Mouse (Mus musculus) hindbrain, embryonic 11.5 days (tissue): Measurements from ENCODE around the gene Myh3. TPM values are rescaled to one million over a fixed set of nuclear protein-coding genes. Genes with fewer than 3 reads are reported as not detected.
A peak's percentile ranks its signal among the peaks of the same experiment; 100 is the strongest.
"Not testable (repeated sequence)": the region's sequence is repeated elsewhere in the genome, so short reads cannot be mapped to it uniquely, and the experiment has no call there.

Source experiments
- ATAC-seq: fragments of 200-750 bp; cut with Nextera tagmentation; 2 replicates; pipeline ENCODE4 v1.8.0; 2017; ENCODE audit warnings: mild to moderate bottlenecking, moderate TSS enrichment, moderate library complexity; ENCODE audit not compliant: low FRiP score
- DNase-seq: peaks from one replicate; pipeline ENCODE4 v3.0.0-alpha.2; 2015; ENCODE audit warnings: low spot score
- H3K27ac ChIP-seq: fragments of 300-500 bp; sonication (generic); 2 replicates; pipeline ENCODE4 v1.5.1; 2014; ENCODE audit warnings: mild to moderate bottlenecking, low read depth, low read length
- H3K27me3 ChIP-seq: fragments of 300-500 bp; sonication (generic); 2 replicates; pipeline ENCODE4 v1.6.1; 2014; ENCODE audit warnings: mild to moderate bottlenecking, low read length, moderate library complexity, mixed read lengths; ENCODE audit not compliant: control insufficient read depth, insufficient read depth
- H3K36me3 ChIP-seq: fragments of 300-500 bp; sonication (generic); 2 replicates; pipeline ENCODE4 v1.6.1; 2014; ENCODE audit warnings: mild to moderate bottlenecking, low read length, moderate library complexity, mixed read lengths; ENCODE audit not compliant: control insufficient read depth, insufficient read depth
- H3K4me1 ChIP-seq: fragments of 300-500 bp; sonication (generic); replicated peaks from 2 replicates; pipeline ENCODE4 v1.6.1; 2014; ENCODE audit warnings: low read length, mixed read lengths; ENCODE audit not compliant: control insufficient read depth, insufficient read depth
- H3K4me2 ChIP-seq: fragments of 300-500 bp; sonication (generic); replicated peaks from 2 replicates; pipeline ENCODE4 v1.6.1; 2014; ENCODE audit warnings: mild to moderate bottlenecking, low read depth, low read length
- H3K4me3 ChIP-seq: fragments of 300-500 bp; sonication (generic); 2 replicates; pipeline ENCODE4 v1.5.1; 2014; ENCODE audit warnings: low read depth, low read length
- H3K9ac ChIP-seq: fragments of 300-500 bp; sonication (generic); 2 replicates; pipeline ENCODE4 v1.6.1; 2014; ENCODE audit warnings: low read depth, low read length
- H3K9me3 ChIP-seq: fragments of 300-500 bp; sonication (generic); 2 replicates; pipeline ENCODE4 v1.6.1; 2016; ENCODE audit warnings: low read length; ENCODE audit not compliant: control insufficient read depth
- WGBS: fragments of 180-500 bp; shearing (Covaris S2); extraction: QIAGEN DNeasy Blood & Tissue Kit; methylation state at CpG from one replicate; pipeline ENCODE4 v1.1.7; 2014; 5-methylcytosine and 5-hydroxymethylcytosine counted together
- polyA plus RNA-seq: library from polyadenylated mRNA; unstranded; fragments of >200 nt; fragmentation: Nextera tagmentation; extraction: Ambion mirVana; gene quantifications from 2 replicates; pipeline ENCODE4 v1.2.1, GENCODE M21; 2014

Myh3 gene
- polyA plus RNA-seq, 1 experiment from 2014 or later, result 2.3 TPM

DNA sequence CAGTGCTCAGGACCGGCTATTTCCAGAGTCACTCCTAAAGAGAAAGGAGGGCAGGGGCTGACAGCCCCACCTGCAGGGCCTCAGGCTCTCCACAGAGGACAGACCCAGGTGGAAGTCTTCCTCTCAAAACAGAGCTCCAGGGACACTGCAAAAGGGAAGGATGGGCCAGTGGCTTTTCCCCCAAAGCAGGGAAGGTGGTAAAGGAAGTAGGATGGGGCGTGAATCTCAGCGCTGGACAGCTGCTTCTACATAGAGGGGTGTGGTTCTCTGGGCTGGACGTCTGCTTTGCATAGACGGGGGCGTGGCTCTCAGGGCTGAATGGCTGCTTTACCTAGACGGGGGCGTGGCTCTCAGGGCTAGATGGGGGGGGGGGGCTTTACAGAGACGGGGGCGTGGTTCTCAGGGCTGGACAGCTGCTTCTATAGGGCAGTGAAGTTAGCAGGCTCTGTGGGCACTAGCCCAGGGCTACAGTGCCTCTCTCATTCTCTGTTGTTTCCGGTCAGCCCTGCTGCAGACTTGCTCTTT, 3.1 kb downstream of the Myh3 start:
- Histone ChIP-seq H3K4me3 (no peak overlapping the region), H3K4me1 (no peaks in the 10 kb centered on the region), H3K9ac (no peak overlapping the region), H3K36me3 (no peaks in the 10 kb centered on the region), H3K27me3 (peaks cover 12% of the 10 kb centered on the region), H3K9me3 (no peaks in the 10 kb centered on the region), H3K27ac (no peak overlapping the region), H3K4me2 (no peak overlapping the region; the same call in 1 of the 2 replicates)
- ATAC-seq (peak; percentile 88), DNase-seq (peak; percentile 85)
- WGBS, result 4% methylated on average over 8 of the region's 11 CpGs

GRCm38 (mm10) chr11:67082188-67082587, 4.1 kb downstream of the Myh3 start:
- Histone ChIP-seq H3K4me2 (no peak overlapping the region), H3K4me3 (no peak overlapping the region), H3K27ac (no peak overlapping the region), H3K36me3 (no peaks in the 10 kb centered on the region), H3K9me3 (no peaks in the 10 kb centered on the region), H3K9ac (no peak overlapping the region), H3K27me3 (peaks cover 12% of the 10 kb centered on the region), H3K4me1 (no peaks in the 10 kb centered on the region)
- WGBS, result 86% methylated on average over 7 of the region's 7 CpGs
- DNase-seq (no peak), ATAC-seq (no peak)

- Histone ChIP-seq H3K4me1 (no peaks in the 10 kb centered on the region), H3K9me3 (no peaks in the 10 kb centered on the region), H3K9ac (no peak overlapping the region), H3K4me2 (no peak overlapping the region), H3K27me3 (peaks cover 12% of the 10 kb centered on the region), H3K27ac (no peak overlapping the region), H3K4me3 (no peak overlapping the region), H3K36me3 (no peaks in the 10 kb centered on the region)
- 83% methylated on average over 13 of the region's 13 CpGs for WGBS
- ATAC-seq (no peak), DNase-seq (no peak)
These were observed 4.7 kb downstream of the Myh3 start for GRCm38 (mm10) chr11:67082793-67083192.

DNA sequence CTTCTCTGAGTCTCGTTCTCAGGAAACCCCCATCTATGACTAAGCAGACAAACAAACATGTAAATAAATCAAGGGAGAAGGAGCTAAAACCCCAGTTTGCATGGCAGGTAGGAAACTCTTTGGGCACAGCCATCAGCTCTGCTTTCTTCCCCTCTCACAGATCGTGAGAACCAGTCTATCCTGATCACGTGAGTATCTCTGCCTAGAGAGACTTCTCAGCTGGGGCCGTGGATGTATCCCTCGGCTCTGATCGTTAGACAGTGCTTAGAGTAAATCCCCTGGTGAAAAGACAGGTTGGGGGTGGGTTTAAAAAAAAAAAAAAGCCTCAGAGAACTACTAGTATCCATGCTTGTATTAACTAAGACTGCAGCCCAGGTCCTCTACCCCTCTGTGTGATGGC, 5.1 kb downstream of the Myh3 start:
- no peaks in the 10 kb centered on the region for H3K9me3 ChIP-seq
- H3K4me3 ChIP-seq, result no peak overlapping the region
- no peak overlapping the region for H3K4me2 ChIP-seq
- H3K36me3 ChIP-seq, result no peaks in the 10 kb centered on the region
- no peak overlapping the region for H3K27ac ChIP-seq
- DNase-seq (no peak), ATAC-seq (no peak)
- 73% methylated on average over 6 of the region's 6 CpGs for WGBS
- H3K27me3 ChIP-seq, result peaks cover 12% of the 10 kb centered on the region
- no peak overlapping the region for H3K9ac ChIP-seq
- H3K4me1 ChIP-seq, result no peaks in the 10 kb centered on the region

DNA sequence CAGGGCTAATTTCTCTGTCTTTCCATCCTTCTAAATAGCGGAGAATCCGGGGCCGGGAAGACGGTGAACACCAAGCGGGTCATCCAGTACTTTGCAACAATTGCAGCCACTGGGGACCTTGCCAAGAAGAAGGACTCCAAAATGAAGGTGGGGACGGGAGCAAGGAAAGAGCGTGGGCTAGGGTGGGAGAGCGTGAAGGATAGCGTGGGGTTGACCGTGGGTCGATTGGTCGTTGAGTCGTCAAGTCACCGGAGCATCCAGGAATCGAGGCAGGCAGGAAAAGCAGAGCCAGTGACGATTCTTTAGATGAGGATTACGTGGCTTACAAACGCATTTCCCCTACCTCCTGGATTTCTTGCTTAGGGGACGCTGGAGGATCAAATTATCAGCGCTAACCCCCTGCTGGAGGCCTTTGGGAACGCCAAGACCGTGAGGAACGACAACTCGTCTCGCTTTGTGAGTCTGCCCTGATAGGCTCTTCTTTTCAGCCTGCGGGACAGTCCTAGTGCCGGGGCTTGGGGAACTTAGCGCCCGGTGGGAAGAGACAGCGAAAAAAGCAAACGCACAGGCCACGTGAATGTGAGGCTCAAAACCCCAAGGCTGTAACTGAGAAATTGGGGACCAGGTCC, 5.7 kb downstream of the Myh3 start:
- ATAC-seq (no peak), DNase-seq (peak; percentile 34)
- Histone ChIP-seq H3K27ac (no peak overlapping the region), H3K4me2 (no peak overlapping the region), H3K4me1 (no peaks in the 10 kb centered on the region), H3K4me3 (no peak overlapping the region), H3K9me3 (no peaks in the 10 kb centered on the region), H3K36me3 (no peaks in the 10 kb centered on the region), H3K9ac (no peak overlapping the region), H3K27me3 (peaks cover 12% of the 10 kb centered on the region)
- WGBS, result 38% methylated on average over 32 of the region's 32 CpGs

DNA sequence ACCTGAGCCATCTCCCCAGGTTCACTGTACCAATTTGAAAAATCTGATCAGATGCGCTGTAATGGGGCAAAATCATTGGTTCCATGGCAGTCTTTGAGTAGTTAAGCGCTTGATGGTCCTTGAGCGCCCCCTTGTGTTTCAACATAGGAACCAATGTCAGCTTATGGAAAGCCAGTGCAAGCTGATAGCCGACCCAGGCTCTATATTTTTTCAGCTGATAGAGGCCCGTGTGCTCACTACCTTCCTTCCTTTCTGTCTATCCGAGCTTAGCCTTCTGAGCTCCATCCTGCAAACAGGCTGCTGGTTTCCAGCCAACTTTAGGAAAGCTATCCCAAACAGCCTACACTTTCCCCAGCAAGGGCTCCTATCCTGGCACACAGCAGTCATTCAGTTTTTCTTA, 7.4 kb downstream of the Myh3 start:
- Histone ChIP-seq H3K9me3 (no peaks in the 10 kb centered on the region), H3K9ac (no peak overlapping the region), H3K27ac (no peak overlapping the region), H3K27me3 (peaks cover 12% of the 10 kb centered on the region), H3K4me2 (no peak overlapping the region), H3K4me3 (no peak overlapping the region), H3K36me3 (no peaks in the 10 kb centered on the region), H3K4me1 (no peaks in the 10 kb centered on the region)
- DNase-seq (peak; percentile 85), ATAC-seq (no peak)
- WGBS, result 7% methylated on average over 6 of the region's 6 CpGs

- Histone ChIP-seq H3K4me2 (no peak overlapping the region), H3K36me3 (no peaks in the 10 kb centered on the region), H3K4me1 (no peaks in the 10 kb centered on the region), H3K9ac (no peak overlapping the region), H3K27me3 (peaks cover 12% of the 10 kb centered on the region), H3K9me3 (no peaks in the 10 kb centered on the region), H3K27ac (no peak overlapping the region), H3K4me3 (no peak overlapping the region)
- DNase-seq (no peak), ATAC-seq (no peak)
- 54% methylated on average over 9 of the region's 9 CpGs for WGBS
These were observed 8.5 kb downstream of the Myh3 start for GRCm38 (mm10) chr11:67086467-67087164.

GRCm38 (mm10) chr11:67087225-67087624, 9.1 kb downstream of the Myh3 start:
- no peak for ATAC-seq
- Histone ChIP-seq H3K36me3 (no peaks in the 10 kb centered on the region), H3K4me2 (no peak overlapping the region), H3K27ac (no peak overlapping the region), H3K4me3 (no peak overlapping the region), H3K27me3 (peaks cover 12% of the 10 kb centered on the region), H3K9ac (no peak overlapping the region), H3K9me3 (no peaks in the 10 kb centered on the region), H3K4me1 (no peaks in the 10 kb centered on the region)
- no peak for DNase-seq
- WGBS, result 86% methylated on average over 12 of the region's 12 CpGs

DNA sequence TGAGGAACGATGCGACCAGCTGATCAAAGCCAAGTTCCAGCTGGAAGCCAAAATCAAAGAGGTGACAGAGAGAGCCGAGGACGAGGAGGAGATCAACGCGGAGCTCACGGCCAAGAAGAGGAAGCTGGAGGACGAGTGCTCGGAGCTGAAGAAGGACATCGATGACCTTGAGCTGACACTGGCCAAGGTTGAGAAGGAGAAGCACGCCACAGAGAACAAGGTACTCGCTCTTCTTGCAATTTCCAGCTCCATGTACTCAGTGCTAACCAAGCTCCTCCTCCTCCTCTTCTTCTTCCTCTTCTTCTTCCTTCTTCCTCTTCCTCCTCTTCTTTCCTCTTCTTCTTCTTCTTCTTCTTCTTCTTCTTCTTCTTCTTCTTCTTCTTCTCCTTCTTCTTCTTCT, 14.3 kb downstream of the Myh3 start:
- H3K4me2 ChIP-seq, H3K9me3 ChIP-seq, H3K36me3 ChIP-seq, H3K27me3 ChIP-seq, H3K4me3 ChIP-seq, DNase-seq, ATAC-seq, H3K9ac ChIP-seq, H3K27ac ChIP-seq, H3K4me1 ChIP-seq: not testable (repeated sequence)
- 93% methylated on average over 12 of the region's 12 CpGs for WGBS
